ENCODE assay signal across 24 mouse cellular contexts in genomic region chr9:105551407-105551806, GRCm38 (mm10).
"Had no signal": no experiment of that assay in that cellular context is flagged by ENCODE, and none has a peak within 500 bp of the region (broad histone marks: within the 10 kb centered on the region; RNA-seq: fewer than 3 reads in every experiment).

No protein-coding gene starts in this region.

- ATAC-seq: hindbrain, postnatal 0 days had no signal

- H3K27ac ChIP-seq: heart, embryonic 10.5 days; hindbrain, embryonic 13.5 days; hindbrain, embryonic 15.5 days; hindbrain, postnatal 0 days; kidney, embryonic 15.5 days; kidney, postnatal 0 days; limb, embryonic 12.5 days; liver, embryonic 13.5 days; liver, embryonic 15.5 days had no signal

- H3K4me1 ChIP-seq: liver, embryonic 13.5 days; liver, embryonic 15.5 days had no signal

- H3K36me3 ChIP-seq: heart, embryonic 10.5 days; heart, embryonic 12.5 days; hindbrain, embryonic 13.5 days; hindbrain, embryonic 15.5 days; kidney, embryonic 15.5 days; limb, embryonic 12.5 days; liver, embryonic 13.5 days; liver, embryonic 15.5 days had no signal

- H3K9me3 ChIP-seq: heart, embryonic 10.5 days; heart, embryonic 12.5 days; hindbrain, embryonic 13.5 days; hindbrain, embryonic 15.5 days; kidney, embryonic 15.5 days; limb, embryonic 12.5 days; liver, embryonic 13.5 days; liver, embryonic 15.5 days had no signal

- DNase-seq: gastrocnemius, postnatal 14 days; gastrocnemius, postnatal 36 days; heart, adult 18-20 months; heart, postnatal 10 days; heart, postnatal 36 days; kidney, adult 18-20 months; kidney, adult 9 months; kidney, postnatal 14 days; kidney, postnatal 36 days; layer of hippocampus, adult 9-11 months; layer of hippocampus, postnatal 36 days; left cerebral cortex, postnatal 4 days; liver; liver, embryonic 13.5 days had no signal

- H3K27me3 ChIP-seq: hindbrain, embryonic 13.5 days; hindbrain, embryonic 15.5 days had no signal

- H3K9ac ChIP-seq: heart, embryonic 12.5 days; hindbrain, embryonic 13.5 days; hindbrain, embryonic 15.5 days; kidney, embryonic 15.5 days; limb, embryonic 12.5 days; liver, embryonic 13.5 days; liver, embryonic 15.5 days had no signal

- H3K4me3 ChIP-seq: heart, embryonic 10.5 days; heart, embryonic 12.5 days; hindbrain, embryonic 13.5 days; hindbrain, embryonic 15.5 days; kidney, embryonic 15.5 days; limb, embryonic 12.5 days; liver, embryonic 13.5 days; liver, embryonic 15.5 days had no signal

- H3K4me2 ChIP-seq: heart, embryonic 12.5 days; hindbrain, embryonic 13.5 days; hindbrain, embryonic 15.5 days; kidney, embryonic 15.5 days; limb, embryonic 12.5 days; liver, embryonic 11.5 days; liver, embryonic 13.5 days; liver, embryonic 15.5 days had no signal
